Mouse (Mus musculus) liver, postnatal 0 days (tissue): ENCODE measurements around the gene Sugp1. TPM values are rescaled to one million over a fixed set of nuclear protein-coding genes. Genes with fewer than 3 reads are reported as not detected.

Source experiments
- ATAC-seq: fragments of 200-750 bp; cut with Nextera tagmentation; 2 replicates; pipeline ENCODE4 v1.8.0; 2017; ENCODE audit warnings: mild to moderate bottlenecking, moderate library complexity
- DNase-seq: peaks from one replicate; pipeline ENCODE4 v3.0.0-alpha.2; 2016
- H3K27ac ChIP-seq: fragments of 300-500 bp; sonication (generic); 2 replicates; pipeline ENCODE4 v1.5.1; 2014; ENCODE audit warnings: antibody characterized with exemption, moderate library complexity, mild to moderate bottlenecking, low read depth
- H3K27me3 ChIP-seq: fragments of 300-500 bp; sonication (generic); 2 replicates; pipeline ENCODE4 v1.6.1; 2014; ENCODE audit warnings: low read length, control low read depth, mixed read lengths; ENCODE audit not compliant: insufficient read depth
- H3K36me3 ChIP-seq: fragments of 300-500 bp; sonication (generic); replicated peaks from 2 replicates; pipeline ENCODE4 v1.6.1; 2014; ENCODE audit warnings: mild to moderate bottlenecking, control low read depth, low read length, moderate library complexity, mixed read lengths; ENCODE audit not compliant: insufficient read depth
- H3K4me1 ChIP-seq: fragments of 300-500 bp; sonication (generic); 2 replicates; pipeline ENCODE4 v1.6.1; 2014; ENCODE audit warnings: antibody characterized with exemption, mild to moderate bottlenecking, control low read depth; ENCODE audit not compliant: insufficient read depth
- H3K4me2 ChIP-seq: fragments of 300-500 bp; sonication (generic); 2 replicates; pipeline ENCODE4 v1.6.1; 2014; ENCODE audit warnings: low read depth, mild to moderate bottlenecking, low read length, moderate library complexity, mixed read lengths
- H3K4me3 ChIP-seq: fragments of 300-500 bp; sonication (generic); 2 replicates; pipeline ENCODE4 v1.5.1; 2014; ENCODE audit warnings: low read depth, low read length
- H3K9ac ChIP-seq: fragments of 300-500 bp; sonication (generic); replicated peaks from 2 replicates; pipeline ENCODE4 v1.6.1; 2014; ENCODE audit warnings: mild to moderate bottlenecking, moderate library complexity
- H3K9me3 ChIP-seq: fragments of 300-500 bp; sonication (generic); 2 replicates; pipeline ENCODE4 v1.6.1; 2016; ENCODE audit warnings: mild to moderate bottlenecking, control low read depth, low read length, mixed read lengths
- CTCF ChIP-seq: sonication (generic); IDR thresholded peaks from 2 replicates; pipeline ENCODE4 v1.5.1; 2016; ENCODE audit warnings: antibody characterized with exemption, low read depth
- EP300 ChIP-seq: IDR thresholded peaks from 2 replicates; pipeline ENCODE4 v1.6.1; 2016; ENCODE audit warnings: antibody characterized with exemption, low read depth, mild to moderate bottlenecking
- WGBS: fragments of 180-500 bp; shearing (Covaris S2); extraction: QIAGEN DNeasy Blood & Tissue Kit; methylation state at CpG from one replicate; pipeline ENCODE4 v1.1.7; 2014; ENCODE audit not compliant: insufficient replicate concordance; 5-methylcytosine and 5-hydroxymethylcytosine counted together
- polyA plus RNA-seq: library from polyadenylated mRNA; unstranded; fragments of >200 nt; fragmentation: Nextera tagmentation; extraction: Ambion mirVana; gene quantifications from 2 replicates; pipeline ENCODE4 v1.2.1, GENCODE M21; 2015

Gene Sugp1
- polyA plus RNA-seq, 1 experiment from 2014 or later = 11.7 TPM

GRCm38 (mm10) chr8:70057721-70058120 is 15.1 kb downstream of the Sugp1 start:
- ATAC-seq (no peak), DNase-seq (no peak)
- Histone ChIP-seq H3K9me3 (no peaks in the 10 kb centered on the region), H3K4me1 (no peaks in the 10 kb centered on the region), H3K9ac (no peak overlapping the region), H3K36me3 (peaks cover 65% of the 10 kb centered on the region), H3K27ac (no peak overlapping the region), H3K27me3 (no peaks in the 10 kb centered on the region), H3K4me2 (no peak overlapping the region), H3K4me3 (no peak overlapping the region)
- no peak for TF ChIP-seq CTCF
- TF ChIP-seq EP300 = no peak
- WGBS = 83% methylated on average over 1 of the region's 1 CpGs

- H3K36me3 ChIP-seq = peaks cover 27% of the 10 kb centered on the region
- peak overlapping the region; percentile 68; the same call in 1 of the 2 replicates for H3K4me2 ChIP-seq
- peak; percentile 59 for ATAC-seq
- peak; percentile 20 for DNase-seq
- WGBS = 73% methylated on average over 2 of the region's 2 CpGs
- peaks cover 18% of the 10 kb centered on the region for H3K4me1 ChIP-seq
- peak overlapping the region; percentile 79 for H3K27ac ChIP-seq
- H3K9ac ChIP-seq = peak overlapping the region; percentile 8; the same call in 1 of the 2 replicates
- H3K4me3 ChIP-seq = no peak overlapping the region
- no peaks in the 10 kb centered on the region for H3K9me3 ChIP-seq
- no peaks in the 10 kb centered on the region for H3K27me3 ChIP-seq
- no peak for TF ChIP-seq CTCF
- TF ChIP-seq EP300 = no peak
These were observed 29.3 kb downstream of the Sugp1 start for GRCm38 (mm10) chr8:70071836-70072440.

- Histone ChIP-seq H3K36me3 (peaks cover 24% of the 10 kb centered on the region), H3K27ac (peak within 1 kb of the TSS; percentile 79)
These were observed 29.9 kb downstream of the Sugp1 start, which contains the start of gene Tm6sf2 for GRCm38 (mm10) chr8:70072441-70073069. Gene Tm6sf2, plus strand, starts transcription at chr8:70072924.

GRCm38 (mm10) chr8:70073120-70073519 is 30.5 kb downstream of the Sugp1 start:
- H3K36me3 ChIP-seq = peaks cover 20% of the 10 kb centered on the region; the same call in 1 of the 2 replicates
- H3K4me3 ChIP-seq = peak overlapping the region; percentile 26
- TF ChIP-seq EP300 = no peak
- TF ChIP-seq CTCF = no peak
- no peak for DNase-seq
- peak overlapping the region; percentile 68 for H3K4me2 ChIP-seq
- peak overlapping the region; percentile 69 for H3K27ac ChIP-seq
- H3K9ac ChIP-seq = peak overlapping the region; percentile 46; the same call in 1 of the 2 replicates
- no peaks in the 10 kb centered on the region for H3K27me3 ChIP-seq
- no peaks in the 10 kb centered on the region for H3K9me3 ChIP-seq
- WGBS = 56% methylated on average over 8 of the region's 8 CpGs
- H3K4me1 ChIP-seq = peaks cover 18% of the 10 kb centered on the region
- no peak for ATAC-seq

More at GRCm38 (mm10) chr8:70072441-70073069, 29.9 kb downstream of the Sugp1 start, which contains the start of gene Tm6sf2:
- DNase-seq = peak; percentile 84
- Histone ChIP-seq H3K9me3 (no peaks in the 10 kb centered on the region), H3K4me3 (peak within 1 kb of the TSS; percentile 26), H3K9ac (peak within 1 kb of the TSS; percentile 46), H3K27me3 (no peaks in the 10 kb centered on the region), H3K4me2 (peak within 1 kb of the TSS; percentile 68), H3K4me1 (peaks cover 18% of the 10 kb centered on the region)
- ATAC-seq = peak; percentile 90
- WGBS = 12% methylated on average over 16 of the region's 27 CpGs
- TF ChIP-seq CTCF (no peak), EP300 (no peak)

- TF ChIP-seq CTCF (no peak), EP300 (no peak)
- DNase-seq = no peak
- WGBS = 13% methylated on average over 1 of the region's 1 CpGs
- Histone ChIP-seq H3K9me3 (no peaks in the 10 kb centered on the region), H3K36me3 (peaks cover 14% of the 10 kb centered on the region; the same call in 1 of the 2 replicates), H3K27me3 (no peaks in the 10 kb centered on the region), H3K4me1 (peaks cover 18% of the 10 kb centered on the region), H3K4me3 (peak overlapping the region; percentile 26; the same call in 1 of the 2 replicates), H3K4me2 (peak overlapping the region; percentile 68; the same call in 1 of the 2 replicates), H3K9ac (peak overlapping the region; percentile 46; the same call in 1 of the 2 replicates), H3K27ac (no peak overlapping the region)
- no peak for ATAC-seq
These were observed 31.1 kb downstream of the Sugp1 start for GRCm38 (mm10) chr8:70073682-70074081.

- H3K4me3 ChIP-seq = no peak overlapping the region
- no peaks in the 10 kb centered on the region for H3K9me3 ChIP-seq
- H3K4me2 ChIP-seq = no peak overlapping the region
- ATAC-seq (no peak), DNase-seq (no peak)
- peaks cover 15% of the 10 kb centered on the region for H3K4me1 ChIP-seq
- no peaks in the 10 kb centered on the region for H3K36me3 ChIP-seq
- H3K9ac ChIP-seq = no peak overlapping the region
- WGBS = 86% methylated on average over 2 of the region's 2 CpGs
- H3K27me3 ChIP-seq = peaks cover 53% of the 10 kb centered on the region
- TF ChIP-seq EP300 (no peak), CTCF (no peak)
- H3K27ac ChIP-seq = no peak overlapping the region
These were observed 39.4 kb downstream of the Sugp1 start for GRCm38 (mm10) chr8:70081976-70082375.
